Mouse (Mus musculus) midbrain, embryonic 11.5 days (tissue): ENCODE data around the gene Tnks1bp1. TPM values are rescaled to one million over a fixed set of nuclear protein-coding genes. Genes with fewer than 3 reads are reported as not detected.
A peak's percentile ranks its signal among the peaks of the same experiment; 100 is the strongest.

Experiments
- ATAC-seq: fragments of 200-750 bp; cut with Nextera tagmentation; 2 replicates; pipeline ENCODE4 v1.8.0; 2017; ENCODE audit warnings: moderate TSS enrichment, moderate library complexity; ENCODE audit not compliant: low FRiP score
- DNase-seq: peaks from one replicate; pipeline ENCODE4 v3.0.0; 2015; ENCODE audit warnings: low spot score; ENCODE audit errors: missing footprints
- H3K27ac ChIP-seq: fragments of 300-500 bp; sonication (generic); 2 replicates; pipeline ENCODE4 v1.5.1; 2014; ENCODE audit warnings: low read depth, low read length
- H3K27me3 ChIP-seq: fragments of 300-500 bp; sonication (generic); 2 replicates; pipeline ENCODE4 v1.6.1; 2014; ENCODE audit warnings: mild to moderate bottlenecking, low read length, moderate library complexity, mixed read lengths; ENCODE audit not compliant: control insufficient read depth, insufficient read depth
- H3K36me3 ChIP-seq: fragments of 300-500 bp; sonication (generic); 2 replicates; pipeline ENCODE4 v1.6.1; 2014; ENCODE audit warnings: mild to moderate bottlenecking, low read length, moderate library complexity, mixed read lengths; ENCODE audit not compliant: control insufficient read depth, insufficient read depth
- H3K4me1 ChIP-seq: fragments of 300-500 bp; sonication (generic); 2 replicates; pipeline ENCODE4 v1.6.1; 2014; ENCODE audit warnings: low read length; ENCODE audit not compliant: control insufficient read depth, insufficient read depth
- H3K4me2 ChIP-seq: fragments of 300-500 bp; sonication (generic); 2 replicates; pipeline ENCODE4 v1.6.1; 2014; ENCODE audit warnings: mild to moderate bottlenecking, moderate library complexity
- H3K4me3 ChIP-seq: fragments of 300-500 bp; sonication (generic); 2 replicates; pipeline ENCODE4 v1.5.1; 2014; ENCODE audit warnings: low read depth, low read length
- H3K9ac ChIP-seq: fragments of 300-500 bp; sonication (generic); 2 replicates; pipeline ENCODE4 v1.6.1; 2014; ENCODE audit warnings: low read length
- H3K9me3 ChIP-seq: fragments of 300-500 bp; sonication (generic); 2 replicates; pipeline ENCODE4 v1.6.1; 2016; ENCODE audit warnings: low read length; ENCODE audit not compliant: control insufficient read depth
- WGBS: fragments of 180-500 bp; shearing (Covaris S2); extraction: QIAGEN DNeasy Blood & Tissue Kit; methylation state at CpG from one replicate; pipeline ENCODE4 v1.1.7; 2014; 5-methylcytosine and 5-hydroxymethylcytosine counted together
- polyA plus RNA-seq: library from polyadenylated mRNA; unstranded; fragments of >200 nt; fragmentation: Nextera tagmentation; extraction: Ambion mirVana; gene quantifications from 2 replicates; pipeline ENCODE4 v1.2.1, GENCODE M21; 2014

Gene Tnks1bp1
- polyA plus RNA-seq, 1 experiment from 2014 or later: 8.1 TPM

DNA sequence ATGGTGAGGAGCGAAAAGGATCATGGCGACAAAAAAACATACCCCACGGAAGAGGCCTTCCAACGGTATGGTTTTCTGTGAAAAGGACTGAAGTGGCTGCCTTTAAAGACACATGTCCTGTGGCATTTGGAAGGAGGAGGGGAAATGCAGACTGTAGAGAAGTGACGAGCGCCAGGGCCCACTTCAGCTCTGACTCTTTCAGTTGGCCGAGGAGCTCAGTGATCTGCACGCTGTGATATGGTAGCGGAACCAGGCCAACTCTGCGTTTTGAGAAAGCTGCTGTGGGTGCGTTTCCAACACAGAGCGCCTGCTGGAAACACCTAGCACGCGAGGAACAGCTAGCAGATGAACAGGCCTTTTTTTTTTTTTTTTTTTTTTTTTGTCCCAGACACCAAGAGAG lies 35.1 kb upstream of the Tnks1bp1 start:
- Histone ChIP-seq H3K4me1 (no peaks in the 10 kb centered on the region), H3K4me3 (no peak overlapping the region), H3K27ac (no peak overlapping the region), H3K36me3 (no peaks in the 10 kb centered on the region), H3K9ac (no peak overlapping the region), H3K27me3 (no peaks in the 10 kb centered on the region), H3K4me2 (no peak overlapping the region), H3K9me3 (no peaks in the 10 kb centered on the region)
- ATAC-seq (no peak), DNase-seq (no peak)
- WGBS: 87% methylated on average over 14 of the region's 14 CpGs

GRCm38 (mm10) chr2:85013826-85014587 lies 33.8 kb upstream of the Tnks1bp1 start:
- DNase-seq (no peak), ATAC-seq (no peak)
- no peaks in the 10 kb centered on the region for H3K9me3 ChIP-seq
- no peaks in the 10 kb centered on the region for H3K36me3 ChIP-seq
- no peak overlapping the region for H3K4me3 ChIP-seq
- H3K9ac ChIP-seq: no peak overlapping the region
- H3K27me3 ChIP-seq: no peaks in the 10 kb centered on the region
- H3K4me1 ChIP-seq: no peaks in the 10 kb centered on the region
- WGBS: 83% methylated on average over 5 of the region's 5 CpGs
- H3K27ac ChIP-seq: no peak overlapping the region
- no peak overlapping the region for H3K4me2 ChIP-seq

- no peak overlapping the region for H3K27ac ChIP-seq
- H3K9me3 ChIP-seq: no peaks in the 10 kb centered on the region
- no peaks in the 10 kb centered on the region for H3K4me1 ChIP-seq
- WGBS: 75% methylated on average over 3 of the region's 3 CpGs
- ATAC-seq (no peak), DNase-seq (no peak)
- H3K36me3 ChIP-seq: no peaks in the 10 kb centered on the region
- H3K27me3 ChIP-seq: no peaks in the 10 kb centered on the region
- no peak overlapping the region for H3K4me2 ChIP-seq
- no peak overlapping the region for H3K4me3 ChIP-seq
- no peak overlapping the region for H3K9ac ChIP-seq
These were observed 33.2 kb upstream of the Tnks1bp1 start for GRCm38 (mm10) chr2:85014588-85014982.

GRCm38 (mm10) chr2:85022043-85022442 lies 25.8 kb upstream of the Tnks1bp1 start:
- WGBS: 23% methylated on average over 4 of the region's 4 CpGs
- Histone ChIP-seq H3K27me3 (no peaks in the 10 kb centered on the region), H3K9me3 (no peaks in the 10 kb centered on the region), H3K4me3 (no peak overlapping the region), H3K4me2 (no peak overlapping the region), H3K36me3 (no peaks in the 10 kb centered on the region), H3K9ac (no peak overlapping the region), H3K4me1 (no peaks in the 10 kb centered on the region), H3K27ac (no peak overlapping the region)
- no peak for ATAC-seq
- no peak for DNase-seq

DNA sequence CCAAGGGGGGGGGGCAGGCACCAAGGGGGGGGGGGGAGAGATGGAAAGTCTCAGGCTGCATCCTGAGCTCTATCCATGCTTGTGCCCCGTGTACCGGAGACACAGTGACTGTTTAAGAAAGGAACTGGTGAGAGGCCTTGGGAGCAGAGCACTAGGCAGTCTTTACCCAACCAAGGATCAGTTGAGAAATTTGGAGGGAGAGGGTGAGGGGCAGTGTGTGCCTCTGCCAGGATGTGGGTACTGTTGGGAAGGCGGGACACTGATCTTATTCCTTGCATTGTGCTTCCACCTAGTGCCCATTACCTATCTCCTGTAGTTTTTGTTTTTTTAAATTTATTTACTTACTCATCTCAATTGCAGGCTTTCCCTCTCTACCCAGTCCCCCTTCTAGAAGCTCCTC lies 21.6 kb upstream of the Tnks1bp1 start:
- Histone ChIP-seq H3K27me3 (no peaks in the 10 kb centered on the region), H3K36me3 (no peaks in the 10 kb centered on the region), H3K4me1 (no peaks in the 10 kb centered on the region), H3K9ac (no peak overlapping the region), H3K27ac (no peak overlapping the region), H3K9me3 (no peaks in the 10 kb centered on the region), H3K4me3 (no peak overlapping the region), H3K4me2 (no peak overlapping the region)
- DNase-seq (no peak), ATAC-seq (no peak)
- WGBS: 77% methylated on average over 3 of the region's 3 CpGs

GRCm38 (mm10) chr2:85027281-85027680 lies 20.5 kb upstream of the Tnks1bp1 start:
- DNase-seq (no peak), ATAC-seq (no peak)
- no peaks in the 10 kb centered on the region for H3K27me3 ChIP-seq
- no peak overlapping the region for H3K4me2 ChIP-seq
- no peak overlapping the region for H3K27ac ChIP-seq
- H3K4me3 ChIP-seq: no peak overlapping the region
- H3K9me3 ChIP-seq: no peaks in the 10 kb centered on the region
- H3K9ac ChIP-seq: no peak overlapping the region
- H3K4me1 ChIP-seq: no peaks in the 10 kb centered on the region
- H3K36me3 ChIP-seq: no peaks in the 10 kb centered on the region
- WGBS: 75% methylated on average over 5 of the region's 5 CpGs

GRCm38 (mm10) chr2:85029897-85030296 lies 17.9 kb upstream of the Tnks1bp1 start:
- H3K4me1 ChIP-seq: no peaks in the 10 kb centered on the region
- no peaks in the 10 kb centered on the region for H3K36me3 ChIP-seq
- WGBS: 78% methylated on average over 6 of the region's 6 CpGs
- H3K4me2 ChIP-seq: no peak overlapping the region
- H3K9ac ChIP-seq: no peak overlapping the region
- no peaks in the 10 kb centered on the region for H3K9me3 ChIP-seq
- H3K4me3 ChIP-seq: no peak overlapping the region
- DNase-seq (no peak), ATAC-seq (no peak)
- no peaks in the 10 kb centered on the region for H3K27me3 ChIP-seq
- no peak overlapping the region for H3K27ac ChIP-seq

GRCm38 (mm10) chr2:85030989-85031388 lies 16.8 kb upstream of the Tnks1bp1 start:
- Histone ChIP-seq H3K27me3 (no peaks in the 10 kb centered on the region), H3K4me3 (no peak overlapping the region), H3K9ac (no peak overlapping the region), H3K9me3 (no peaks in the 10 kb centered on the region), H3K27ac (no peak overlapping the region), H3K4me2 (no peak overlapping the region), H3K4me1 (no peaks in the 10 kb centered on the region), H3K36me3 (no peaks in the 10 kb centered on the region)
- no peak for ATAC-seq
- DNase-seq: no peak
- 62% methylated on average over 6 of the region's 6 CpGs for WGBS

GRCm38 (mm10) chr2:85033121-85033520 lies 14.7 kb upstream of the Tnks1bp1 start:
- Histone ChIP-seq H3K27me3 (no peaks in the 10 kb centered on the region), H3K4me3 (no peak overlapping the region), H3K4me1 (peaks cover 7% of the 10 kb centered on the region), H3K27ac (no peak overlapping the region), H3K36me3 (no peaks in the 10 kb centered on the region), H3K9me3 (no peaks in the 10 kb centered on the region), H3K9ac (no peak overlapping the region), H3K4me2 (no peak overlapping the region)
- DNase-seq: peak; percentile 44
- 89% methylated on average over 2 of the region's 2 CpGs for WGBS
- ATAC-seq: no peak
